Mouse (Mus musculus) liver, embryonic 14.5 days (tissue): ENCODE measurements around the gene Tmem205. TPM values are rescaled to one million over a fixed set of nuclear protein-coding genes. Genes with fewer than 3 reads are reported as not detected.
A peak's percentile ranks its signal among the peaks of the same experiment; 100 is the strongest.

ENCODE experiments used
- ATAC-seq: fragments of 200-750 bp; cut with Nextera tagmentation; 2 replicates; pipeline ENCODE4 v1.8.0; 2017; ENCODE audit warnings: moderate number of reproducible peaks, mild to moderate bottlenecking, moderate library complexity; ENCODE audit not compliant: insufficient read depth
- DNase-seq, 3 experiments: peaks; one replicate each; pipeline ENCODE4 v3.0.0-alpha.2; 2012 to 2013; ENCODE audit warnings: low read depth in 3 of 3, low spot score in 3 of 3
- H3K27ac ChIP-seq: fragments of 300-500 bp; sonication (generic); 2 replicates; pipeline ENCODE4 v1.5.1; 2014; ENCODE audit warnings: moderate library complexity, mild to moderate bottlenecking, control low read depth, inconsistent platforms
- H3K27me3 ChIP-seq: fragments of 300-500 bp; sonication (generic); 2 replicates; pipeline ENCODE4 v1.6.1; 2014; ENCODE audit warnings: mild to moderate bottlenecking, low read length, moderate library complexity; ENCODE audit not compliant: control insufficient read depth, insufficient read depth
- H3K36me3 ChIP-seq: fragments of 300-500 bp; sonication (generic); replicated peaks from 2 replicates; pipeline ENCODE4 v1.6.1; 2014; ENCODE audit warnings: low read depth; ENCODE audit not compliant: control insufficient read depth, insufficient read depth
- H3K4me1 ChIP-seq, 2 experiments: fragments of 200-500 bp in 1 of 2; fragments of 300-500 bp in 1 of 2; sonication (generic) in 1 of 2; replicated peaks; 2 replicates each; pipeline ENCODE4 v1.6.1; 2012 to 2014; ENCODE audit warnings: antibody characterized with exemption in 1 of 2, inconsistent platforms in 1 of 2, low read length in 1 of 2; ENCODE audit not compliant: control insufficient read depth in 2 of 2, insufficient read depth in 2 of 2
- H3K4me2 ChIP-seq: fragments of 300-500 bp; sonication (generic); 2 replicates; pipeline ENCODE4 v1.6.1; 2014; ENCODE audit warnings: low read depth, mild to moderate bottlenecking, control low read depth, moderate library complexity
- H3K4me3 ChIP-seq, 2 experiments: fragments of 200-500 bp in 1 of 2; fragments of 300-500 bp in 1 of 2; sonication (generic) in 1 of 2; 2 replicates each; pipeline ENCODE4 v1.5.1; 2012 to 2014; ENCODE audit warnings: low read depth in 2 of 2, low read length in 2 of 2, mild to moderate bottlenecking in 2 of 2, control low read depth in 1 of 2, inconsistent platforms in 1 of 2, moderate library complexity in 1 of 2; ENCODE audit not compliant: insufficient read depth in 1 of 2
- H3K9ac ChIP-seq: fragments of 300-500 bp; sonication (generic); replicated peaks from 2 replicates; pipeline ENCODE4 v1.6.1; 2014; ENCODE audit warnings: mild to moderate bottlenecking, control low read depth, moderate library complexity
- H3K9me3 ChIP-seq: fragments of 300-500 bp; sonication (generic); 2 replicates; pipeline ENCODE4 v1.6.1; 2016; ENCODE audit warnings: low read length, mixed read lengths; ENCODE audit not compliant: control insufficient read depth
- CTCF ChIP-seq: IDR thresholded peaks from 2 replicates; pipeline ENCODE4 v1.5.1; 2016; ENCODE audit warnings: antibody characterized with exemption, low read depth, control low read depth
- EP300 ChIP-seq: IDR thresholded peaks from 2 replicates; pipeline ENCODE4 v1.6.1; 2016; ENCODE audit warnings: antibody characterized with exemption, low read depth
- WGBS: fragments of 180-500 bp; shearing (Covaris S2); extraction: QIAGEN DNeasy Blood & Tissue Kit; methylation state at CpG from one replicate; pipeline ENCODE4 v1.1.7; 2014; ENCODE audit not compliant: insufficient replicate concordance; 5-methylcytosine and 5-hydroxymethylcytosine counted together
- polyA plus RNA-seq, 2 experiments: library from polyadenylated mRNA; depleted of rRNA in 1 of 2; stranded (reverse) in 1 of 2; unstranded in 1 of 2; fragments of >200 nt; fragmentation: Nextera tagmentation in 1 of 2; extraction: Ambion mirVana in 1 of 2; gene quantifications; 2 replicates each; pipeline versions ENCODE4 v1.2.1 to v1.2.3; 2012 to 2014

The Tmem205 gene
- polyA plus RNA-seq, 2 experiments = 37.5 to 110 TPM

- Histone ChIP-seq H3K36me3 (peaks cover 45% of the 10 kb centered on the region), H3K4me2 (peak overlapping the region; percentile 71), H3K4me3 (peak overlapping the region in 1 of 2 experiments; percentile 94; a peak in 2 of 4 replicates), H3K9ac (no peak overlapping the region), H3K27ac (peak overlapping the region; percentile 20; the same call in 1 of the 2 replicates), H3K9me3 (no peaks in the 10 kb centered on the region), H3K27me3 (no peaks in the 10 kb centered on the region), H3K4me1 (peaks cover 17 to 28% of the 10 kb centered on the region in 2 experiments)
- DNase-seq (no peak), ATAC-seq (no peak)
- whole genome bisulfite sequencing = 86% methylated on average over 7 of the region's 7 CpGs
- TF ChIP-seq EP300 (no peak), CTCF (no peak)
Measured at GRCm38 (mm10) chr9:21959244-21959643, 31.9 kb upstream of the Tmem205 start.

- WGBS = 62% methylated on average over 5 of the region's 5 CpGs
- H3K27ac ChIP-seq = peak overlapping the region; percentile 26
- H3K27me3 ChIP-seq = no peaks in the 10 kb centered on the region
- H3K4me3 ChIP-seq = no peak overlapping the region
- H3K4me2 ChIP-seq = peak overlapping the region; percentile 11; the same call in 1 of the 2 replicates
- no peak overlapping the region for H3K9ac ChIP-seq
- no peaks in the 10 kb centered on the region for H3K9me3 ChIP-seq
- DNase-seq = no peak
- H3K36me3 ChIP-seq = peaks cover 45% of the 10 kb centered on the region
- no peak for ATAC-seq
- peaks cover 11 to 22% of the 10 kb centered on the region in 2 experiments for H3K4me1 ChIP-seq
- TF ChIP-seq CTCF = no peak
- TF ChIP-seq EP300 = no peak
Measured at GRCm38 (mm10) chr9:21958372-21958771, 31.0 kb upstream of the Tmem205 start.

- H3K9ac ChIP-seq = peak within 1 kb of the TSS; percentile 75
- WGBS = under 1% methylated on average over 53 of the region's 54 CpGs
- peaks cover 8 to 16% of the 10 kb centered on the region in 2 experiments for H3K4me1 ChIP-seq
Measured at GRCm38 (mm10) chr9:21955570-21956281, 28.4 kb upstream of the Tmem205 start, which contains the start of gene Swsap1. Gene Swsap1 (plus strand): TSS chr9:21955755.

GRCm38 (mm10) chr9:21955225-21955569 lies 27.8 kb upstream of the Tmem205 start:
- no peaks in the 10 kb centered on the region for H3K9me3 ChIP-seq
- H3K4me2 ChIP-seq = peak overlapping the region; percentile 73
- H3K27me3 ChIP-seq = no peaks in the 10 kb centered on the region
- H3K27ac ChIP-seq = peak overlapping the region; percentile 48
- peak overlapping the region; percentile 40; the same call in 1 of the 2 replicates for H3K9ac ChIP-seq
- H3K4me3 ChIP-seq = peak overlapping the region; percentile 74 to 81
- H3K4me1 ChIP-seq = peaks cover 8 to 11% of the 10 kb centered on the region in 2 experiments
- peak; percentile 69 for ATAC-seq
- H3K36me3 ChIP-seq = peaks cover 26% of the 10 kb centered on the region
- no peak for TF ChIP-seq EP300
- TF ChIP-seq CTCF = peak; percentile 65
- 2% methylated on average over 18 of the region's 18 CpGs for WGBS
- no peak for DNase-seq

More at GRCm38 (mm10) chr9:21955570-21956281, 28.4 kb upstream of the Tmem205 start, which contains the start of gene Swsap1:
- DNase-seq (peak; percentile 97 to 98 (median 97)), ATAC-seq (peak; percentile 93)
- Histone ChIP-seq H3K4me3 (peak within 1 kb of the TSS; percentile 74 to 81), H3K27me3 (no peaks in the 10 kb centered on the region), H3K9me3 (no peaks in the 10 kb centered on the region), H3K36me3 (peaks cover 31% of the 10 kb centered on the region), H3K4me2 (peak within 1 kb of the TSS; percentile 73), H3K27ac (peak within 1 kb of the TSS; percentile 69)
- no peak for TF ChIP-seq EP300
- no peak for TF ChIP-seq CTCF

- Histone ChIP-seq H3K27ac (no peak overlapping the region), H3K9ac (no peak overlapping the region), H3K4me3 (peak overlapping the region in 1 of 2 experiments; percentile 74; a peak in 2 of 4 replicates), H3K9me3 (no peaks in the 10 kb centered on the region), H3K4me2 (peak overlapping the region; percentile 73), H3K36me3 (peaks cover 20% of the 10 kb centered on the region), H3K27me3 (no peaks in the 10 kb centered on the region; the same call in 1 of the 2 replicates), H3K4me1 (peaks cover 5 to 8% of the 10 kb centered on the region in 2 experiments)
- DNase-seq (no peak), ATAC-seq (no peak)
- 64% methylated on average over 3 of the region's 3 CpGs for WGBS
- TF ChIP-seq CTCF (no peak), EP300 (no peak)
Measured at GRCm38 (mm10) chr9:21954635-21955034, 27.3 kb upstream of the Tmem205 start.
